Mouse (Mus musculus): Measurements from ENCODE around the gene B230118H07Rik. TPM values are rescaled to one million over a fixed set of nuclear protein-coding genes. Genes with fewer than 3 reads are reported as not detected.

Gene B230118H07Rik
- polyA plus RNA-seq, 1 experiment from 2014 or later: 75.1 TPM

DNA sequence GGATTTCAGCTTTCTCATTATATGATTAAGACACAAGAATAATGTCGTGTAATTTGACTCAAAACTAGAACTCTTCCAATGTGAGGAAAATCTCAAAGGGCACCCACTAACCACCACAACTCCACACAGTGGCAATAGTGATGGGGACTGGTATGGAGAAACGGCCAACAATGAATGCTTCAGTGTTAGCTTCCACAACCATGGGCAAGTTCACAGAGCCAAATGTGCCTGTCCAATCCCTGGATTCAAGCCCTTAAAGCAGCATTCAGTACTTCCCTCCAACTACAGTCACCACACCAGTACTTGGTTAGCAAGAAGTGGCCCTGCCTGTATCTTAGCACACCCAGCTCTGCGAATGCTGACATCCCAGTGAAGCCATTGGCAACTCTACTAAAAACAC lies 38.5 kb downstream of the B230118H07Rik start:
- Histone ChIP-seq H3K27ac (no peak overlapping the region), H3K36me3 (ENCODE audit: insufficient read depth, low read length) (no peaks in the 10 kb centered on the region), H3K9ac (ENCODE audit: low read depth, low read length) (no peak overlapping the region), H3K9me3 (replicated peaks; ENCODE audit: low read length) (no peaks in the 10 kb centered on the region), H3K4me3 (replicated peaks; ENCODE audit: low read depth, low read length) (no peak overlapping the region), H3K4me1 (replicated peaks; ENCODE audit: insufficient read depth, low read length) (no peaks in the 10 kb centered on the region), H3K27me3 (ENCODE audit: insufficient read depth, low read length) (no peaks in the 10 kb centered on the region), H3K4me2 (ENCODE audit: low read length) (no peak overlapping the region)
- DNase-seq (ENCODE audit: low spot score) (no peak), ATAC-seq (replicated peaks; ENCODE audit: low FRiP score, low read depth) (no peak)
- no peak for TF ChIP-seq CTCF (IDR thresholded peaks at IDR 0.05; ENCODE audit: low read depth)
- WGBS: 87% methylated on average over 3 of the region's 3 CpGs

DNA sequence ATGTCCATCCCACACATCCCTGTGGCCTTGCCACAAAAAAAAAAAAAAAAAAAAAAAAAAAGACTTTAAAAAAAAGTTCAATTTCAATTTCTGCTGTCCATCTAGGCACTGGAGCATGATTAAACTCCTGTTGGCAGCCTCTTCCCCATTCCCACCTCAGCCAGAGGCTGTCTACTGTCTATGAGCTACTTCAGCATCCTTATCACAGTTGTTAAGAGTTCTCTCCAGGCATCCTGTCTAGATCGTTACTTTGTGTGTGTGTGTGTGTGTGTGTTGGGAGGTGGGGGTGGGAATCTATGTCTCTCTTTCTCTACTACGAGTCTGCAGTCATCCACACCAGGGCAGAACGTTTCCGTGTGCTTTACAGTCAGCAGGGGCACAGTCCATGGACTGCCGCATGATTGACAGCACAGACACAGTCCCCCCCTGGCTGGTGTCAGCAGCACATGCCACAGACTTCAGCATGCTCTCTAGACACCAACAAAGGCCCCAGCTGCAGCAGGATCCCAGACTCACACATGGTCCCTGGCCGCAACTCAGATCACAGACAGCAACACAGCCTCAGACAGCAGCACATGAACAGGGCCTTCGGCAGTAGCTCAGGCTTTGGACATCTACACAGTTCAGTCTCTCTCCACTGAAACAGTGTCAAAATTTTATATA lies 41.0 kb downstream of the B230118H07Rik start:
- TF ChIP-seq CTCF (IDR thresholded peaks at IDR 0.05; ENCODE audit: low read depth): no peak
- Histone ChIP-seq H3K4me3 (replicated peaks; ENCODE audit: low read depth, low read length) (no peak overlapping the region), H3K9ac (ENCODE audit: low read depth, low read length) (no peak overlapping the region), H3K4me1 (replicated peaks; ENCODE audit: insufficient read depth, low read length) (no peaks in the 10 kb centered on the region), H3K27ac (no peak overlapping the region), H3K36me3 (ENCODE audit: insufficient read depth, low read length) (no peaks in the 10 kb centered on the region), H3K4me2 (ENCODE audit: low read length) (no peak overlapping the region), H3K9me3 (replicated peaks; ENCODE audit: low read length) (no peaks in the 10 kb centered on the region), H3K27me3 (ENCODE audit: insufficient read depth, low read length) (no peaks in the 10 kb centered on the region)
- ATAC-seq (replicated peaks; ENCODE audit: low FRiP score, low read depth): no peak
- 73% methylated on average over 7 of the region's 7 CpGs for WGBS
- no peak for DNase-seq (ENCODE audit: low spot score)

DNA sequence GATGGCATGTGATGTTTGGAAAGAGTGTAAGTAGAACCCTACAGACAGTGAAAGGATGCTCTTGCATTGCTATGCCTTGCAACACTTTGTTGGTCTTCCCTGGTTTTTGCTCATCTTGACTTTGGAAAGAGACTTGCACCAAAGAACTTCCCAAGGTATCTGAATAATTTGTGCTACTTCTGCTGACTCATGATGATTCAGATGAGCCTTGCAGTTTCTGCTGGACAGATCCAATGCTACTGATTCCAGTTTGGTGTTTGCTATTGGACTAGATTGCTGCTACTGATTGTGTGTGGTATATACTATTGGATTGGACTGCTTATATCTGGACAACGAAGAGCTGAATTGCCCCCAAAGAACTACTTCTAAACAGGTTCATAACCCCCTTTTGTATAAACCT lies 46.2 kb downstream of the B230118H07Rik start:
- WGBS: 90% methylated on average over 1 of the region's 1 CpGs
- DNase-seq (ENCODE audit: low spot score) (no peak), ATAC-seq (replicated peaks; ENCODE audit: low FRiP score, low read depth) (no peak)
- no peak for TF ChIP-seq CTCF (IDR thresholded peaks at IDR 0.05; ENCODE audit: low read depth)
- H3K4me1 ChIP-seq (replicated peaks; ENCODE audit: insufficient read depth, low read length): no peaks in the 10 kb centered on the region
- H3K4me3 ChIP-seq (replicated peaks; ENCODE audit: low read depth, low read length): no peak overlapping the region
- H3K9ac ChIP-seq (ENCODE audit: low read depth, low read length): no peak overlapping the region
- no peaks in the 10 kb centered on the region for H3K27me3 ChIP-seq (ENCODE audit: insufficient read depth, low read length)
- H3K9me3 ChIP-seq (replicated peaks; ENCODE audit: low read length): no peaks in the 10 kb centered on the region
- no peaks in the 10 kb centered on the region for H3K36me3 ChIP-seq (ENCODE audit: insufficient read depth, low read length)
- H3K4me2 ChIP-seq (ENCODE audit: low read length): no peak overlapping the region
- no peak overlapping the region for H3K27ac ChIP-seq

DNA sequence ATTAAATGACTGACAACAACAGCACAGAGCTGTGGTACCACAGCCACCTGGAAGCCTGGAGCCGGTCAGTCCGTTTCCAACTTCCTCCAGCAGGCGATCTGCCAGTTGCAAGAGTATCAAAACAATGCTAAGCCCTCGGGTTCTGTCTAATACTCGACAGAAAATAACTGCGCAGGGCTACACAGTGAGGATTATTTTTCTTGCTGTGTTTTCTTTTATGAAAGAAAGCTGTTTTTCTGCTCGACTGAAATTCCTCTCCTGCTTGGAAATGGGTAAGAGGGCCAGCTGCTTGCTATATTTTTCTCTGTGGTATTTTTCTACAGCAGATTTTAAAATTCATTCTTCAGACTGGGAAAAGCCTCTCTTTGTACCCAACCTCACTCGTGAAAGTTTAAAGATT lies 48.6 kb downstream of the B230118H07Rik start:
- H3K9me3 ChIP-seq (replicated peaks; ENCODE audit: low read length): no peaks in the 10 kb centered on the region
- peak overlapping the region; percentile 71 for H3K27ac ChIP-seq
- TF ChIP-seq CTCF (IDR thresholded peaks at IDR 0.05; ENCODE audit: low read depth): peak; percentile 35; the same call in 1 of the 2 replicates
- H3K36me3 ChIP-seq (ENCODE audit: insufficient read depth, low read length): no peaks in the 10 kb centered on the region
- peak; percentile 76 for DNase-seq (ENCODE audit: low spot score)
- H3K4me1 ChIP-seq (replicated peaks; ENCODE audit: insufficient read depth, low read length): no peaks in the 10 kb centered on the region
- no peak overlapping the region for H3K4me3 ChIP-seq (replicated peaks; ENCODE audit: low read depth, low read length)
- no peak overlapping the region for H3K9ac ChIP-seq (ENCODE audit: low read depth, low read length)
- no peak overlapping the region for H3K4me2 ChIP-seq (ENCODE audit: low read length)
- WGBS: 11% methylated on average over 8 of the region's 8 CpGs
- ATAC-seq (replicated peaks; ENCODE audit: low FRiP score, low read depth): no peak
- no peaks in the 10 kb centered on the region for H3K27me3 ChIP-seq (ENCODE audit: insufficient read depth, low read length)

DNA sequence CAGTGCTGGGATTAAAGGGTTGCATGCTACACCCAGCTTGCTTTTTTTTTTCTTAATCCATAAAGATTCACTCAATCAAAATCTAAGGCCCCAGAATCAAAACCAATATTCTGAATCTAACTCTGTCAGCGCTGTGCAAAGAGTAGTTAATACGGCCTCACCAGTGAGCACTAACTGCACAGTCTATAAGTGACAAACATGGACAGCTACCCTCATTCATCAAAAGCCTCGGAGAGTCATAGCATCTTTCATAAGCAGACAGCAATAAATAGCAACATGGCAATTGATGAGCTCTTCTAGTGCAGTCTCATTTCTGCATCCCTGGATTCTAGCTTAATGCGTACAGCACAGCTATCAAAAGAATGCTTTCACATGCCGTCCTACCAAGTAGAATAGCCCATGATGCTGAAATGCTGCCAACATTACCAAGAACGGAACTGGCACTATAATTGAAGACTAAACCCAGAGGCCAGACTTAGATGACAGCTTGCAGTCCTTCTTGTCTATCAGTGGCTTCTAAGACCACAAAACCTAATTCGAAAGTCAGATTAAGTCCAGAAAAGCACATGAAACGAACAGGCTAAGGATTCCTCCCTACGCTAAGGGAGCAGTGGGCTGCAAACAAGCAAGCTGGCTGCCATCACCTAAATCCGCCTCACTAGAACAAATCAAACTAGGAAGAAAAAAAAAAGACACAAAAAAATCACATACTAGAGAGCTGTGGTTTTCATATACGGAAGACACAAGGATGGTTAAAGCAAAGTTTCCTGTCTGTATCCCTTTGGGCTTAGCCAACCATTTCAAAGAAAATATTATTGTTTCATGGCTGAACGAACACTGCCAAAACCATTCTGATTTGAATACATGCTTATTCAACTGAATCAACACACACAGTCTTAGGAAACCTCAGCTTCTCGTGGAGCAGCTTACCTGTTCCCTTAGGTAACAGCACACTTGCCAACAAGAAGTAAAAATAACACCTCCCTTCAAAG lies 50.8 kb downstream of the B230118H07Rik start:
- no peak for TF ChIP-seq CTCF (IDR thresholded peaks at IDR 0.05; ENCODE audit: low read depth)
- WGBS: 48% methylated on average over 13 of the region's 13 CpGs
- ATAC-seq (replicated peaks; ENCODE audit: low FRiP score, low read depth): no peak
- Histone ChIP-seq H3K9ac (ENCODE audit: low read depth, low read length) (no peak overlapping the region), H3K4me3 (replicated peaks; ENCODE audit: low read depth, low read length) (no peak overlapping the region), H3K4me1 (replicated peaks; ENCODE audit: insufficient read depth, low read length) (no peaks in the 10 kb centered on the region), H3K36me3 (ENCODE audit: insufficient read depth, low read length) (no peaks in the 10 kb centered on the region), H3K27ac (no peak overlapping the region), H3K27me3 (ENCODE audit: insufficient read depth, low read length) (no peaks in the 10 kb centered on the region), H3K4me2 (ENCODE audit: low read length) (peak overlapping the region; percentile 40), H3K9me3 (replicated peaks; ENCODE audit: low read length) (no peaks in the 10 kb centered on the region)
- peak; percentile 55 for DNase-seq (ENCODE audit: low spot score)

DNA sequence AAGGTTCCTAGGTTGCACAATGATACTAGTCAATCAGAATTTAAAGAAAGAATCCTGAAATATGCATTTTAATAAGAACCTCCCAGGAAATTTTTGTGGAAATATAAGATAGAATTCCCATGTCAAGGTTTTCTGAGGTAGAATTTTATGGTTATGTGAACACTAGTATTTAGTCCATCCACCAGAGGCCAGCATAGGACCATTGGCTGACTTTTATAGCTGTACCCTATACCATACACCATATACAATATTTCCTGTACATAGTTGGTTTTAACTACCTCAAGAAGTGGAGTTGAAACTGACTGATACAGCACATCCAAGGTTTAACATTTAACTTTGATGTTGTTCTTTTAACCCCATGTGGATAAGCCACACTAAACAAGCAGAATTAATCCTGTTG lies 52.1 kb downstream of the B230118H07Rik start:
- Histone ChIP-seq H3K27me3 (ENCODE audit: insufficient read depth, low read length) (no peaks in the 10 kb centered on the region), H3K27ac (no peak overlapping the region), H3K36me3 (ENCODE audit: insufficient read depth, low read length) (no peaks in the 10 kb centered on the region), H3K4me2 (ENCODE audit: low read length) (no peak overlapping the region), H3K9me3 (replicated peaks; ENCODE audit: low read length) (no peaks in the 10 kb centered on the region), H3K4me3 (replicated peaks; ENCODE audit: low read depth, low read length) (no peak overlapping the region), H3K4me1 (replicated peaks; ENCODE audit: insufficient read depth, low read length) (no peaks in the 10 kb centered on the region), H3K9ac (ENCODE audit: low read depth, low read length) (no peak overlapping the region)
- ATAC-seq (replicated peaks; ENCODE audit: low FRiP score, low read depth) (no peak), DNase-seq (ENCODE audit: low spot score) (no peak)
- TF ChIP-seq CTCF (IDR thresholded peaks at IDR 0.05; ENCODE audit: low read depth): peak; percentile 69

Data from kidney, postnatal 0 days (tissue).